25 mouse cellular contexts compared by ENCODE assay signal in genomic region chr15:54033756-54034155, GRCm38 (mm10).
A peak's percentile ranks its signal among the peaks of the same experiment; 100 is the strongest.
DNase-seq lines count a peak whose midpoint lies in the region; ATAC-seq and TF ChIP-seq lines count a peak whose summit lies in the region.
"Had no signal": no experiment of that assay in that cellular context is flagged by ENCODE, and none has a peak within 500 bp of the region (broad histone marks: within the 10 kb centered on the region; RNA-seq: fewer than 3 reads in every experiment).

No protein-coding gene starts in this region.

- H3K4me1 ChIP-seq in liver, adult 2 months (ENCODE audit: control insufficient read depth, insufficient read depth, low read length): no peaks in the 10 kb centered on the region
- no peaks in the 10 kb centered on the region for H3K4me1 ChIP-seq in liver, embryonic 11.5 days (replicated peaks; ENCODE audit: control insufficient read depth, insufficient read depth, low read length)
- H3K4me1 ChIP-seq in thymus, adult 2 months (replicated peaks; ENCODE audit: control insufficient read depth, insufficient read depth, low read length): no peaks in the 10 kb centered on the region
- H3K4me1 ChIP-seq: embryonic facial prominence, embryonic 13.5 days; hindbrain, embryonic 15.5 days; intestine, embryonic 15.5 days; liver, embryonic 12.5 days; midbrain, embryonic 12.5 days had no signal

- no peak overlapping the region for H3K9ac ChIP-seq in liver, adult 2 months (ENCODE audit: low read depth, low read length)
- H3K9ac ChIP-seq in liver, embryonic 11.5 days (ENCODE audit: low read depth, low read length): no peak overlapping the region
- H3K9ac ChIP-seq: embryonic facial prominence, embryonic 13.5 days; hindbrain, embryonic 15.5 days; intestine, embryonic 15.5 days; liver, embryonic 12.5 days; lung, embryonic 14.5 days; midbrain, embryonic 12.5 days had no signal

- no peak overlapping the region for H3K27ac ChIP-seq in liver, adult 2 months (replicated peaks; ENCODE audit: insufficient read depth, low read depth, low read length)
- H3K27ac ChIP-seq in liver, embryonic 11.5 days (ENCODE audit: low read depth, low read length): no peak overlapping the region
- H3K27ac ChIP-seq in thymus, adult 2 months (ENCODE audit: control insufficient read depth, insufficient read depth, low read length): no peak overlapping the region
- H3K27ac ChIP-seq: embryonic facial prominence, embryonic 13.5 days; heart, adult 2 months; hindbrain, embryonic 15.5 days; intestine, embryonic 15.5 days; liver, embryonic 12.5 days; midbrain, embryonic 12.5 days had no signal

- TF ChIP-seq POLR2A in liver, adult 2 months (IDR thresholded peaks at IDR 0.05; ENCODE audit: extremely low read depth, insufficient read depth, low read length): no peak
- no peak for TF ChIP-seq POLR2A in thymus, adult 2 months (IDR thresholded peaks at IDR 0.05; ENCODE audit: control insufficient read depth, extremely low read depth, insufficient read depth, low read length, poor library complexity)

- H3K9me3 ChIP-seq in liver, embryonic 11.5 days (ENCODE audit: control insufficient read depth, low read length): no peaks in the 10 kb centered on the region
- H3K9me3 ChIP-seq: embryonic facial prominence, embryonic 13.5 days; hindbrain, embryonic 15.5 days; intestine, embryonic 15.5 days; midbrain, embryonic 12.5 days had no signal

- TF ChIP-seq CTCF in liver, adult 2 months (IDR thresholded peaks at IDR 0.05; ENCODE audit: low read depth, low read length): no peak
- no peak for TF ChIP-seq CTCF in thymus, adult 2 months (IDR thresholded peaks at IDR 0.05; ENCODE audit: borderline replicate concordance, control insufficient read depth, extremely low read depth, insufficient read depth, low read length, poor library complexity)

- no peak overlapping the region for H3K4me2 ChIP-seq in liver, embryonic 11.5 days
- H3K4me2 ChIP-seq: embryonic facial prominence, embryonic 13.5 days; hindbrain, embryonic 15.5 days; intestine, embryonic 15.5 days; liver, embryonic 12.5 days; lung, embryonic 14.5 days; midbrain, embryonic 12.5 days had no signal

- peak; percentile 3 for DNase-seq in adrenal gland, adult 8-10 months
- no peak for DNase-seq in adrenal gland, postnatal 25 days
- DNase-seq in liver, adult 2 months (ENCODE audit: extremely low read depth, low read depth, low spot score): peak; percentile 95
- DNase-seq in liver, embryonic 11.5 days (ENCODE audit: low spot score): no peak
- peak; percentile 75 for DNase-seq in fibroblast of lung, adult 2 months (ENCODE audit: low read depth)
- DNase-seq in skeletal muscle tissue, adult 2 months (ENCODE audit: low read depth, low spot score): peak; percentile 10
- DNase-seq in thymus, adult 2 months: no peak
- no peak for DNase-seq in embryo, embryonic 10.5 days (ENCODE audit: low spot score)
- DNase-seq: cerebellum, adult 18-20 months; cerebellum, postnatal 14 days; embryo, embryonic 11 days; gastrocnemius, postnatal 10 days; heart, adult 2 months; kidney, adult 8-10 months; kidney, postnatal 10 days; lung, embryonic 14.5 days had no signal

- no peaks in the 10 kb centered on the region for H3K27me3 ChIP-seq in liver, adult 2 months (ENCODE audit: control insufficient read depth, insufficient read depth, low read length)
- H3K27me3 ChIP-seq in liver, embryonic 11.5 days (replicated peaks; ENCODE audit: control insufficient read depth, insufficient read depth, low read length): no peaks in the 10 kb centered on the region
- no peaks in the 10 kb centered on the region for H3K27me3 ChIP-seq in thymus, adult 2 months (ENCODE audit: control insufficient read depth, insufficient read depth, low read length)
- H3K27me3 ChIP-seq: embryonic facial prominence, embryonic 13.5 days; hindbrain, embryonic 15.5 days; intestine, embryonic 15.5 days; liver, embryonic 12.5 days; midbrain, embryonic 12.5 days; Patski had no signal

- H3K4me3 ChIP-seq in liver, adult 2 months (ENCODE audit: insufficient read depth, low read depth, low read length): no peak overlapping the region
- no peak overlapping the region for H3K4me3 ChIP-seq in liver, embryonic 11.5 days (ENCODE audit: low read depth, low read length)
- no peak overlapping the region for H3K4me3 ChIP-seq in thymus, adult 2 months (ENCODE audit: control insufficient read depth, insufficient read depth, low read length)
- H3K4me3 ChIP-seq: embryonic facial prominence, embryonic 13.5 days; erythroblast, embryonic 14.5 days; heart, adult 2 months; hindbrain, embryonic 15.5 days; intestine, embryonic 15.5 days; liver, embryonic 12.5 days; midbrain, embryonic 12.5 days had no signal

- H3K36me3 ChIP-seq in liver, adult 2 months (ENCODE audit: control insufficient read depth, insufficient read depth, low read length): no peaks in the 10 kb centered on the region
- no peaks in the 10 kb centered on the region for H3K36me3 ChIP-seq in liver, embryonic 11.5 days (ENCODE audit: control insufficient read depth, insufficient read depth, low read length)
- H3K36me3 ChIP-seq in thymus, adult 2 months (ENCODE audit: control insufficient read depth, insufficient read depth, low read length): no peaks in the 10 kb centered on the region
- H3K36me3 ChIP-seq: embryonic facial prominence, embryonic 13.5 days; hindbrain, embryonic 15.5 days; intestine, embryonic 15.5 days; liver, embryonic 12.5 days; midbrain, embryonic 12.5 days had no signal

- WGBS in liver, adult 2 months: 32% methylated on average over 5 of the region's 5 CpGs
- 80% methylated on average over 5 of the region's 5 CpGs for WGBS in liver, embryonic 11.5 days
- WGBS in thymus, adult 2 months: 87% methylated on average over 5 of the region's 5 CpGs

- H3K79me2 ChIP-seq in liver, adult 2 months (ENCODE audit: control insufficient read depth, insufficient read depth, low read length): no peaks in the 10 kb centered on the region

- no peak for ATAC-seq in liver, embryonic 11.5 days (replicated peaks; ENCODE audit: low FRiP score)
- ATAC-seq: CD4-positive, CD25-positive, alpha-beta regulatory T cell, adult 4 months; forebrain, embryonic 14.5 days; intestine, embryonic 15.5 days; liver, embryonic 12.5 days; Patski had no signal

Comparison
In these comparisons a context has a peak if more than half of its experiments do, and no peak if none do; other contexts are left out.
1. DNase-seq: peak in adrenal gland, adult 8-10 months (single experiment), liver, adult 2 months (single experiment), fibroblast of lung, adult 2 months (single experiment) and skeletal muscle tissue, adult 2 months (single experiment); none in adrenal gland, postnatal 25 days (single experiment), liver, embryonic 11.5 days (single experiment), thymus, adult 2 months (single experiment) and embryo, embryonic 10.5 days (single experiment).